Mouse (Mus musculus): Measurements from ENCODE around the gene Fbxw8.

Fbxw8 gene

DNA sequence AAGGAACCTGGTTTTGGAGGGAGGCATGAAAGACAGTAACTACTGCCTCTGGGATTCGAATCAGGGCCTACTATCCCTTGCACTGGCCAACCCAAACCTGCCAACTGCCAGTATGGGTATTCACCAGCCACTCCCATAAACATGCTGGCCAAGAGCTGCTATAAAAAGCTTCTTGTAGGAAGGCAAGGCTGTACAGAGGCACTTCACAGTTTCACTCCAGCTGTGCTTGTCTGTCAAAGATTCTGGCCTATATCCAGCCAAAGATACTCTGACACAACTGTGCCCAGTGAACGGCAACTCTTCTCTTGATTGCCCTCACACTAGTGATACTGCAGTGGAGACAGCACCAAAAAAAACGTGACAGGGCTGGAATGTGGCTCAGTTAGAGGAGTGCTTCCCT is 5.6 kb downstream of the Fbxw8 start:
- DNase-seq: no peak

DNA sequence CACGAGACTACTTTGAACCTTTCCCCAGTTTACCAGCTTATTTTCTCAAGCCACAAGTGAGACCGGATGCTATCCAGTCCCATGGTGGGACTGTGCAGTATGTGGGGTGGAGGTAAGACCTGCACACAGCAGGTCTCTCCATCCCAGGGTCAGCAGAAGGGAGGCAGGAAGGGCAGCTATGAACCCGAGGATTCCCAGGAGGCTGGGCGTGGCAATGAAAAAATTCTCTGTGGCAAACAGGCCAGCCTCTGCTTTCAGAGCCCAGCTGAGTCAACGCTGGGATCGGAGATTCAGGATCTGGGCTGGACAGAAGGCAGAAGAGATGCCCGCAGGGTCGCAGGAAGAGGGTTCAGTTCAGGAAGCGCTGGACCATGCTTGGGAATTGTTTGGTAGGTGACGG is 8.0 kb downstream of the Fbxw8 start:
- no peak for DNase-seq

DNA sequence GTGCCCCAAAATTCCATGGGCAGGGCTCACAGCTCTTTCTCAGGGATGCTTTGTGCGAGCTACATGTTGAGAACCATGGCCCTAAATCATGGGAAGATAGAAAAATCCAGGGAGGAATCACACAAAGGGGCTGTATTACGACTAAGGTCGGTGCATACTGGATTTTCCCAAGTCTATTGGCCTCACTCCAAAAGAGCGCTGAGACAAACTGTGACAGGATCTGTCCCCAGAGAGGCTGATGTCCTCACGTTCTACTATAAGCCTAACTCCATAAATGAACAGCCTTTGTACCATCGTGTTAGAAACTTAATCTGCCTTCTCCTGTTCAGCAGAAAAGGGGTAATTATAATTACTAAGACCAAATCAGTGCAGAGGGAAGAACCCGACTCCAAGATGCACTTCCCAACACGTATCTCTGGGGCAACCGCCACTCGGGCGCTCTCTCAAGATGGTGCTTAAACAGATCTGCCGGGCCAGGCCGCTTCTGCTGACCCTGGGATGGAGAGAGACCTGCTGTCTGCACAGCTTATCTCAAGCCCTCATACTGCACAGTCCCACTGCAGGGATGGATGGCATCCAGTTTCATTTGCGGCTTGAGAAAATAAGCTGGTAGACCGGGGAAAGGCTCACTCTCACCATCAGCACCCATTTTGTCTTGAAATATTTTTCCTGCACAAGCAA is 9.1 kb downstream of the Fbxw8 start:
- no peak for DNase-seq

DNA sequence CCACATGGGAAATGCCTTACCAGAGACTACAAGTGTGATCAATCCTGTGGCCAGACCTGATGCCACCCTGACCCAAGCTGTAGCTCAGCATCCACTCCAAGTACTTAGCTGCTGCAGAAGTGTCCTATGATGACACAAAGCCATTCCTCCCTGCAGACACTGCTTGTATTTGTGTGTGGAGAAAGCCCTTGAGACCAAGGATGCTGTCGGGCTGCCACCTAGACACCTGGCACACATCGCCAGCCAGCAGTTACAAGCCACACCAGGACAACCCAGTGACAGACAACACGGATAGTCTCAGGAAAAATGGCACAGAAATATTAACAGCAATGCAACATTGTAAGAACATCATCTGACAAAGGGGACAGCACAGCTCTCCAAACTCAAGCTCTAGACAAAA is 9.8 kb downstream of the Fbxw8 start:
- DNase-seq: no peak

DNA sequence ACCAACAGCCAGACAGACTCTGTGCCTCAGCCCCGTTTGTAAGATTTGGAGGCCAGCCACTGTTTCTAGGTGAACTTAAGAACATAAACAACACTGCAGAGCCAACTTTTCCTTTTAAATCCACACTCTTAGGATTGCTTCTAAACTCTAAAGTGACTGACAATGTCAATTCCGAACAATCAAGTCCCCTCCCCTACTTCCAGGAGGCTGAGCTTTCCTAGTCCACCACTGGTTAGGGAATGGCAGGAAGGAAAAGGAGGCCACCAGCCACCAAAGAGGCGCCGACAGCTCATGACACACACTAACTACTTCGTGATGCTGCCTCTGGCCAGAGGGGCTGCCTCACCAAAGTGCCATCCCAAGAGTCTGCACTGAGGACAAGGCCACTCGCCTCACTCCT is 10.5 kb downstream of the Fbxw8 start:
- DNase-seq: no peak

DNA sequence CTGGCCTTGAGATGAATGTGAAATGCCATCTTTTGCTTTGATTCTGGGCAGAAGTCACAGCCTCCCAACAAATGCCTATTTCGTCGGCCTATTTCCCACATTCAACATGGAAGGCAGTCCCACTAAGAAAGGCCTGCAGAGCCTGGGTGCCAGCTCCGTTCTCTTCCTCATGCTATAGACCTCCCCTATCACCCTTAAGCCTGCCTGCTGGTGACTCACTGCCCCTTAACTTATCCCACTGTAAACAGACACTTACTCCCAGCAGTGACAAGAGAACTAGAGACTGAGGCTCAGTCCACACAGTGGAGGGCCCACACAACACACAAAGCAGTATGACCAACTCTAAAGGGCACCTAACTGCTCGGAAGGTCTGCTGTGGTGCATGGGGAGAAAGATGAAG is 10.9 kb downstream of the Fbxw8 start:
- DNase-seq: no peak

DNA sequence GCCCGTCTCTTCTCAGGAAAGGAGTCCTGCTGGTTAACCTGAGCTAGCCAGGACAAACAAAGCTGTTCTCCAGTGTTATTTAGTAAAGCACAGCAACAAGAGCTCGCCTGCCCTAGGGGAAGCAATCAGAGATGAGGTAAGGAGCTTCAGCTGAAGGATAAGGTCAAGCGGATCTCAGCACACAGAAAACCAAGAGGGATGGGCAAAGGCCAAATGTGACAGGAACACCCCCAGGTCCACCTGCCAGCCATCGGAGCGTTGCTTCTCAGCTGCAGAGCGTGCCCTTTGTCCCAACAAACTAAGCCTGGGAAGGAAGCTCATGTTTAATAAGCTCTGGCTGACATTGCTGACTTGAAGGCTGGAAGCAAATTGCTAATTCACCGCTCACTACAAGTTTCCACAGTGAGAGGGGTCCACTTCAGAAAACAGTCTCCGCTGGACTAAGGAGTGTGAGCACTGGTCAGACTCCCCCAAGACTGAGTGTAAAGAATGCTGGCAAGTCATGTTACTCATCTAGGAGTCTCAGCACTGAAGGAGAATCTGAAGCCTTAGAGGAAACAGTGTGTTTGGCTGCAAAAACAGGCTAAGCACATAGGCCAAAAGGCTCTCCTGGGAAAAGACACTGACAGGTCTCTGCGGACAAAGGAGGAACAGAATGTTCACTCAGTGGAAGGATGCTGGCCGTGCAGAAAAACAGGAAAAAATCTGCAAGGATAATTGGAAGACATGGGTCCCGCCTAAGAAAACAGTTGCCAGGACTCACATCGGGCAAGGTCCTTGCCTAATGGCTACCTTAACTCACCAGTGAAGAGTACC is 11.8 kb downstream of the Fbxw8 start:
- peak; percentile 25 to 53 for DNase-seq

DNA sequence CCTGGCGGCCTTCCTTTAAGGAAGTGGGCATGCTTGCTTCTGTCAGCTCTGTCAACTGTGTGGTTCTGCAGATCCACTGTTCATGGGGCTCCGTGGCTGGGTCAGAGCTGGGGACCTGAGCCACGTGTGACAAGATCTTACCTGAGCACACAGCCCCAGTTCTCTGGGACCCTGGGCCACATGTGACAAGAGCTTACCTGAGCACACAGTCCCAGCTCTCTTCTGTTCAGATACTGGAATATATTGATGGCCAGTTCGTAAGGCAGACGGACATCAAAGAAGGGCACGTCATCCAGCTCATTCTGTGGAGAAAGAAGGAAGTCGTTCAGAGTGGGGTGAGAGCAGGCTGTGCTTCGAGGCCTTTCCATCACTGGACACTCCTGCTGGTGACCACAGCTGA is 12.8 kb downstream of the Fbxw8 start:
- DNase-seq: no peak

DNA sequence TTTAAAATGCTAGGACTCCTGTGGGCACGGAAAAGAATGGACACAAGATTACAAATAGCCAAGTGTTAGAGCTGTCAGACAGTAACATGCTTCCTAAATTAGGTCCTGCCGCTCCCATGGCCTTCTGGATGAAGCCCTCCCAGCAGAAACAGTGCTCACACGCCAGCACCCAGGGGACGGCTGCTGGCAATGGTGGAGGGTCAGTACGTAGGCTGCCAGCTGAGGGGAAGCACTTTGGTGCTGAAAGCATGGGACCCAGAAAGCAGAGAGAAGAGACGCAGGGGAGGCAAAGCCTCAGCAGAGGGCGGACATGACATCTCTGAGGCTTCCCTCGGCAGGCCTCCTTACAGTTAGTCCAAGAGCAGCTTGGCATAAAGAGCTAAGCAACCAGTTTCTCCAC is 15.6 kb downstream of the Fbxw8 start:
- DNase-seq: no peak

DNA sequence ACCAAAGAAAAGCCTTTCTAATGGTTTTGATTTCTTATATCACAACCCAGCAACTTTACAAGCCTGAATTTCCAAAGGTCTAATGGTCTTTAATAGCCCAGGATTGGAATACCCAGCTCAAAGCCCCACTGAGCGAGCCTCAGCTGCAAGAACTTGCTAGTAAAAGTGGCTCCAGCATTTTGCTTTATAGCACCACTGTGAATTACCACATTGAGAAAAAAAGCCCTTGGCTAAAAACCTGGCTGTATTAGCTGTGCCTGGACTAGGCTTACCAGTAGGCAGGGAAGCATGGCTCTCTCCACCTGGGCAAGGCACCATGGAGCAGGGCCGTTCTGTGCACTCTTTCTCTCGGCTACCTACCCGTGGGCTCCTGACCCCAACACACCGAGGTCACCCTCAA is 18.9 kb downstream of the Fbxw8 start:
- no peak for DNase-seq

DNA sequence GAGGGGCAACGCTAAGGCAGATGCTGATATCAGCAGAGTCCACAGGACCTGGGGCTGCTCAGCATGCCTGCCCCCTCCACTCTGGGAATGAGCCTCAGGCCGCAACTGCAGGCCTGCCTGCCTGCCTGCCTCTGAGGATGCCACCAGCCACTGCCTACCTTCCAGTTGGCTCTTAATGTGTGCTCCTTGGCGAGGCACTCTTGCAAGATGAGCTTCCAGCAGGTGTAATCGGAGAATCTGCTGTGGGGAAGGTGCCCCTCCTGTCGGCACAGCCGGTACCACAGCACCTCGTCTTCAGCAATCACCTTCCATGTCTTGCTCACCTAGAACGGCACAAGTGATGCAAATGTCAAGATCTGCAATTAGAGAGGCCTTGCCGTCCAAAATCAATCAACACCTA is 26.6 kb downstream of the Fbxw8 start:
- no peak for DNase-seq

DNA sequence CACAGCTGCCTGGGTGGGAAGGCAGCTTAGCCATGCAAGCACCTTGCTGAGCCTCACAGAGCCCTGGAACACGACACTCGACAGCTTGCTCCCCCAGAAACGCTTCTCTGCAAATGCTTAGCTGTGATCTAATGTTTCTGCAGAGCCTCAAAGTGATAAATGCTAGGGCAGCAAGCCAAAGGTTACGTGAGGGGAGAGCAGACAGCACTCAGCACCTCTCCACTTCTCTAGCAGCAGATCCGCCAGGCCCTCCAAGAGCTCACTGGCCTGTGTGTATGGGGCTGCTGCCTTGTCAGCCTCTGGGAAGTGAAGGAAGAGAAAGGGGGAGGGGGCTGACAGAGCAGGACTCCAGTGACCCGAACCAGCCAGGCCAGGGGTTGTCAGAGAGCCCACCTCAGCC is 27.1 kb downstream of the Fbxw8 start:
- DNase-seq: no peak

DNA sequence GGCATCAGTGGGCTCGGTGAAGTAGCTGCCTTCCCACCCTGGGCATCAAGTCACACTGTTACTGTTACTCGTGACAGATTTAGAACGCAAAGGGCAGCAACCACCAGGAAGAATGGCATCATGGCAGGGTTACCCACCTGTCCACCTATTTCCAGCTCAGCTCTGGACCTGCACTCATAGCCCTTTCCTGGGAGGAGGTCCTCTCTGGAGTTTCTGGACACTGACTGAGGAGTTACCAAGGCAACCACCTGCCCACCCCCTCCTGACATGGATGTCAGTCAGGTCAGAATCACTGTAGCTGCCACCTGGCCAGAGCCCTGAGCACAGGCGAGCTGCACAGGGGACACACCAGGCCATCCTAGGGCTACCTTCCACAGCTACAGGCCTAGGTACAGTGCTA is 28.6 kb downstream of the Fbxw8 start:
- no peak for DNase-seq

DNA sequence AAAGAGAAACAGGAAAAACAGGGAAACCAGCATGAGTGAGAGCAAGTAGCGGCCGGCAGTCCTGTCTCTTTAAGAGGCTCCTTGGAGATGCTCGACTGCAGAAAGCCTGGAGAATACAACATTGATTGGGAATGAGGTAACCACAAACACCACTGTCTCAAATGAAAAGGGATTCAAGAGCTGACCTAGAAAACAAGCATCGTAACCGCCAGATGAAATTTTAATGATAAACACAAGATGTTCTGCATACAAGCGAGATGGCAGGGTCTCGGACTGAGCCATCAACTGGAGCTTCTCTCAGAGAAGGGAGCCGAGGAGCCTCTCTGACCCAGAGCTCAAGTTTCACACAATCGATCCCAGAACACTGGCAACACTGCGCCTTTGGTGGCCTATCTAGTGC is 32.2 kb downstream of the Fbxw8 start:
- DNase-seq: no peak

DNA sequence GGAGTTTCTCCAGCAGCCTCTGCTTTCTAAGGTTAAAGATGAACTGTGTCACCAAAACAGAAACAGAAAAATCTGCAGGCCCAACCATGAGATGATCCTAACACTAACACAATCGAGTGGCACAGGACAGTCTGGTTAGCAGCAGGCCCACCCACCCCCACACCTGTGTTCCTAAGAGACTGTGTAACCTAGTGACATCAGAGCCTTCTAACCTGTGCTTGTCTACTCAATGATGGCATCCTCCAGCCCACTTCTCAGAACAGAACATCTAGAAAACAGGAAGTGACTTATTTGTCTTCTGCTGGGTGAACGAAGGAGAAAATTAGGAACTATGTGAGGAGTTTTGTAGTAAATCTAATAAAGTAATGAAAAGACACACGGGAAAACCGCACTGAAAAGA is 33.3 kb downstream of the Fbxw8 start:
- no peak for DNase-seq

DNA sequence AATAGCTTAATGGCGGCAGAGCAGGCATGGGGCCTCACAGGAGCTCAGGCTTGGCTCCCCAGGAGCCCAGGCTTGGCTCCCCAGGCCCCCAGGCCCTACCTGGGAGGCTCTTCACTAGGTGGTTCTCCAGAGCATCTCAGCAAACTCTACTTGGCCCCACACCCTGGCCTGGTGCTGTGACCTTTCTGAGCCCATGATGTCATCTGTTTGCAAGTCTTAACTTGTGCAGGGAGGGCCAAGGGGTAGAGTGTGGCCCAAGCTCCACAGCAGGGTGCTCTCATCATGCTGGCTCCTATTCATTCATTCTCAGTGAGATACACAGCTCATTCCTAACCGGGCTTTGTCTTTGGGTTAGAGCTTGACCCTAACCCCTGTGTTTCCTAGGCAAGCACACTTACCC is 34.6 kb downstream of the Fbxw8 start:
- no peak for DNase-seq

DNA sequence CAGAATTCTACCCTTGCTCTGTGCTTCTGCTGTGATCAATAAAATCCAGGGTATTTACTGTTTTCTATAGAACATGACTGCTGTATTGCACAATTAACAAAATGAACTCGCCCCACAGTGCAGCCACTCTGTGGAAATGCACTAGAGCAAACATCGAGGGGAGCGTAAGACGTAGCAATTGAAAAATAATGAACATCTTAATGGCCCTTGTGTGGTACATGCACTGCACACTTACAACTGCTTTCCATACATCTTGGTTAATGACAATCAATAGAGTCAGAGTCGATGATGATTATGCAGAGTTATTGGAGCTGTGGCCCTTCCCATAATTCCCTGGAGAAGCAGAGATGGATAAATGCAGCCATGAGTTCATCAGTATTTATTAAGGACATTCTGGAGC is 36.3 kb downstream of the Fbxw8 start:
- DNase-seq: no peak

DNA sequence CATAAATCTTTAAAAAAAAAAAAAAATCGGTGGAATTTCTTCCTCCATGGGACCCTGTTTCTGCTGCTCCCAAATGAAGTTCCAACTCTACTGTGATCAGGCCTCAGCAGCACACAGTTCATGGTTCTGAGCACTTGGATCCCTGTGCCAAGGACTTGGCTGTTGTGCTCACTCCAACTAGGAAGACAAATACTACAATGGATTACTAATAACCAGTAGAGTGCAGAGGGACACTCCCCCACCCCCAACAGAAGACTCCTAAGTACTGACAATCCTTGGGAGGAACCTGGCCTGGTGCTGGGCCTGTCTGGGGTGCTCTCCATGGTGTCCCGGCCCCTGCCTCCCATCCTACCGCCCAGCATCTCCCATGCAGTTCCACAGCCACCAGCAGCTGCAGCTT is 36.9 kb downstream of the Fbxw8 start:
- no peak for DNase-seq

DNA sequence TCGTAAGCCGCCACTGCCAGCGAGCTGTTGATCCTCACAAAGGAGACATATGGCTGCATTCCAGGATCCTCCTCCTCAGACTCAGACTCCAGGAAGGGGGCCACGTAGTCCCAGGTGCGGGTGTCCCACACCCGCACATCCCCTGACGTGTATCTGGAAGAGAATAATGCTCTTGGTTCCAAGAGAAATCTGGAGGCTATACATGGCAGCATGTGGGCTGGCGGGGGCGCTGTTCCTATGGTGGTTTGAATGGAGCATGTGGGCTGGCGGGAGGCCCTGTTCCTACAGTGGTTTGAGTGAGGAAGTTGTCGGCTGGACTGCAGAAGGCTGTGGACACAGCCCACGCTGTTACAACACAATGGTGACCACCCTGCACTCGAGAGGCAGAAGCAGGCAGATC is 41.6 kb downstream of the Fbxw8 start:
- DNase-seq: no peak

DNA sequence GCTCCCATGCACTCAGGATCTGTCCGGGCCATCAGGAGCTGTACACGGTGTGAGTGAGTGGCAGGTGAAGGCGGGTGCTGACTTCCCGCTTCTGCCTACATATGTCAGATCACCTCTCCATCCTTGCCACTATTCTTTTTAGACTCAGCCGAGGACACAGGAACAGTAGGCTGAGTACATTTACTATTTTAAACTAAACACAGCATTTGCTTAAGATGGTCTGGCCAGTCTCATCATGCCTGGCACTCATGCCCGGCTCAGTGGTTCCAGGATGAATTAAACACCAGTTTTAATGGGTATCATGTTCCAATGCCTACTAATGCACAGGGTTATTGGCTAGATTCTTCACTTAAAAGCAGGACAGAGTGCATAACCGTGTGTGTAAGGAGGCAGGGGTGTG is 42.2 kb downstream of the Fbxw8 start:
- DNase-seq: no peak

DNA sequence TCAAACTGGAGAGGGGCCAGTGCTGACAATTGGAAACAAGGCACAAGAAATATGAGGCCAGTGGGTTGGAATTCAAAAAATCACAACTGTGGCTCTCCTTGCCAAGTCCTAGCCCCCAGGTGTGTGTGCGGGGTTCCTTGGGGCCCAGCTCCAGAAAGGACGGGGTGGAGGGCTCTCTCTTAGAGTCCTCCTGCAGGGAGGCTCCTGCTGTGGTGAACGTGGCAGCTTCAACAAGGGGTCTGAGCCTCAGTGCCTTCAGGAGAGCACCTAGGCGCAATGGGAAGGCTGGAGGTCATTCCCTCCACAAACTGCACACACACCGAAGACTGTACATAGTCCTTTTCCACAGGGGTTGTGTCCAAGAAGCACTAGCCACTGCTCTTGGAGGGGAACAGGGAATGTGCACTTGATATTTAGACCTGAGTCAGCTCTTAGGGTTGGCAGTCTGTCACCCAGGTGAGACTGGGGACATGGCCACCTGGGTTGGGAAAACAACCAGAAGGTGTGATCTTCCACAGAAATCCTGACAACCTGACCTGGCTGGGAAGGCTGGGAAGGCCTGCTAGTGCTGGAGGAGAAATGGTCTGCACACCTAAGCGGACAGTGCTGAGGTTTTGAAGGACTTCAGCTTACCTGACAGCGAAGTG is 46.3 kb downstream of the Fbxw8 start:
- DNase-seq: no peak

DNA sequence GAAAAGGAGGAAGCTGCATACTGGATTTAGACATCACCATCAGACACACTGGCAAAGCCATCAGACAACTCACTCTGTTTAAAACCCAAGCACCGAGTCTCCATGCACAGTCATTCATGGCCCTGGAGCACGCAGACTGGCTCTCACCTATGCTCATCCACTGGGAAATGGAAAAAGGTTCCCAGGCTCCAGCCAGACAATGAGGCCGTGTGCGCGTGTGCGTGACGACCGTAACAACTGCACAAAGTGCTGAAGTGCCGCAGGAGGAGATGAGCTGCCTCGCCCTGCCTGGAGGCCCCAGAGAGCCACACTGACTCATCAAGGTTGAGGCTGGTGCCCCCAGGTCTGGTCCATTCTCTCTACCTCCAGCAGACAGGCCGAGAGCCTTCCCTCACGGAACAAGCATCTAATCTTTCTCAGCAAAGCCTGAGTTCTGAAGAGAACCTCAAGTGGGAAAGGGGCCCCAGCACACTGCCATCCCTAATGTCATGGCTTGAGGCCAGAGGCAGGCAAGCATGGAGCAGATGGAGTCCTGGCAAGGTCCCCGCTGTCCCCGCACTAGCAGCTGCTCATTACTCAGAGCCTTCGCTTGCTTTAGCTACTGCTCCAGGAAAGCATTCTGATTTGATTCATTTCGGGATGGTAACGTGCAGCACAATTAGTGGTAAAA is 47.0 kb downstream of the Fbxw8 start:
- DNase-seq: no peak

DNA sequence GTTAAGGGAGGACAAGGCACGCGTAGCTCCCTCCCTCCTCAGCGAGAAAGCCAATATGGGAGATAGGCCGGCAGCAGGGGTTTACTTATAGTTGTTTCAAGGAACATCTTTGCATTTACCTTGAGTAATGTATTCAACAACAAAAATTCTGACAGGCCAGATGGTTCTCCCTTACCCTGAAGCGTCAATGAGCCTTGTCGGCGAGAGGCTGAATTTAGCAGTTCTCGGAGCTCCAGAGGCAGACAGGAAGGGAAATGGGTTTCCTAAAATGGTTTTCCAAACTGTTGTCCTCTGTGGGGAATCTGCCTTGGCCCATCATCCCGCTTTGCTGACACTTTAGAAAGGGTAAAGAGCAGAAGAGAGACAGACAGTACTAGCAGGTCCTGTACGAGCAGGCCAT is 48.6 kb downstream of the Fbxw8 start:
- no peak for DNase-seq

DNA sequence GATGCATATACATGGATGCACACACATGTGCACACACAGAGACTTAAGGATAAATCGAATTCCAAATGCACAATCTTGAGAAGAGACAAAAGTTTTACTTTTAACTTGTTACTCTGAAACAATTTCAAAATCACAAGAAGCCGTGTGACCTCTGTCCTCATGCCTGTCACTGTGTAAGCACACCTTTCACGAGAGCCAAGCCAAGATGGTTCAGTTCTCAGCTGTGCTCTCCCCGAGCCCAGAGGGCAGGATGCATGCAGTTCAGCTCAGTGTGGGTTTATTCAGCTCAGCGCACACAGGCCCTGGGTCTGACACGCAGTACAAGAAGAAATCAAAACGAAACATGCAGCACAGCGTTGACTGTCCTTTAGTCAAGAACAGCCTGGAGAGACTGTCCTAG is 49.7 kb downstream of the Fbxw8 start:
- DNase-seq: no peak
